Mouse (Mus musculus): Measurements from ENCODE around the gene Gm9040. TPM values are rescaled to one million over a fixed set of nuclear protein-coding genes. Genes with fewer than 3 reads are reported as not detected.
"Not testable (repeated sequence)": the region's sequence is repeated elsewhere in the genome, so short reads cannot be mapped to it uniquely, and the experiment has no call there.

Gm9040 gene
- not detected in 2 replicates for polyA plus RNA-seq (2012; ENCODE audit: insufficient read depth, insufficient read length, low replicate concordance, missing spikeins)

GRCm38 (mm10) chr10:118326869-118327268 is at the start of gene Gm9040:
Gene Gm9040 (minus strand): TSS chr10:118326969.
- not testable (repeated sequence) for H3K27ac ChIP-seq (ENCODE audit: insufficient read depth, low read depth, low read length); H3K4me1 ChIP-seq (ENCODE audit: control insufficient read depth, insufficient read depth, low read length); H3K4me3 ChIP-seq (ENCODE audit: insufficient read depth, low read depth, low read length)
- no CpG with 5 or more reads among the region's 11 CpGs for WGBS

- no peak for TF ChIP-seq POLR2A (IDR thresholded peaks at IDR 0.05; ENCODE audit: insufficient read depth, low read depth, low read length)
- TF ChIP-seq CTCF (IDR thresholded peaks at IDR 0.05; ENCODE audit: insufficient read depth, low read depth, low read length): no peak
- Histone ChIP-seq H3K4me1 (ENCODE audit: control insufficient read depth, insufficient read depth, low read length) (no peaks in the 10 kb centered on the region), H3K27ac (ENCODE audit: insufficient read depth, low read depth, low read length) (no peak overlapping the region), H3K4me3 (ENCODE audit: insufficient read depth, low read depth, low read length) (no peak overlapping the region)
- WGBS: 1% methylated on average over 10 of the region's 10 CpGs
Measured at GRCm38 (mm10) chr10:118370443-118370842, 43.7 kb upstream of the Gm9040 start.

GRCm38 (mm10) chr10:118369518-118369917 is 42.7 kb upstream of the Gm9040 start:
- H3K4me1 ChIP-seq (ENCODE audit: control insufficient read depth, insufficient read depth, low read length): no peaks in the 10 kb centered on the region
- TF ChIP-seq POLR2A (IDR thresholded peaks at IDR 0.05; ENCODE audit: insufficient read depth, low read depth, low read length): no peak
- no peak for TF ChIP-seq CTCF (IDR thresholded peaks at IDR 0.05; ENCODE audit: insufficient read depth, low read depth, low read length)
- WGBS: 94% methylated on average over 9 of the region's 9 CpGs
- H3K4me3 ChIP-seq (ENCODE audit: insufficient read depth, low read depth, low read length): no peak overlapping the region
- H3K27ac ChIP-seq (ENCODE audit: insufficient read depth, low read depth, low read length): no peak overlapping the region

- not testable (repeated sequence) for H3K27ac ChIP-seq (ENCODE audit: insufficient read depth, low read depth, low read length); H3K4me1 ChIP-seq (ENCODE audit: control insufficient read depth, insufficient read depth, low read length); H3K4me3 ChIP-seq (ENCODE audit: insufficient read depth, low read depth, low read length)
- WGBS: 90% methylated on average over 1 of the region's 11 CpGs
Measured at GRCm38 (mm10) chr10:118354005-118354404, 27.2 kb upstream of the Gm9040 start, which contains the start of gene Gm9049. Gene Gm9049 (minus strand): TSS chr10:118354105.

GRCm38 (mm10) chr10:118348579-118348978 is 21.8 kb upstream of the Gm9040 start, which contains the start of gene Gm9048:
Gene Gm9048 (minus strand): TSS chr10:118348679.
- WGBS: 89% methylated on average over 1 of the region's 14 CpGs
- not testable (repeated sequence) for H3K4me1 ChIP-seq (ENCODE audit: control insufficient read depth, insufficient read depth, low read length); H3K27ac ChIP-seq (ENCODE audit: insufficient read depth, low read depth, low read length); H3K4me3 ChIP-seq (ENCODE audit: insufficient read depth, low read depth, low read length)

- not testable (repeated sequence) for H3K27ac ChIP-seq (ENCODE audit: insufficient read depth, low read depth, low read length); H3K4me1 ChIP-seq (ENCODE audit: control insufficient read depth, insufficient read depth, low read length); H3K4me3 ChIP-seq (ENCODE audit: insufficient read depth, low read depth, low read length)
- no CpG with 5 or more reads among the region's 14 CpGs for WGBS
Measured at GRCm38 (mm10) chr10:118343155-118343554, 16.4 kb upstream of the Gm9040 start, which contains the start of gene Gm9046. Gene Gm9046 (minus strand): TSS chr10:118343255.

- H3K4me3 ChIP-seq (ENCODE audit: insufficient read depth, low read depth, low read length); H3K4me1 ChIP-seq (ENCODE audit: control insufficient read depth, insufficient read depth, low read length); H3K27ac ChIP-seq (ENCODE audit: insufficient read depth, low read depth, low read length): not testable (repeated sequence)
- WGBS: no CpG with 5 or more reads among the region's 14 CpGs
Measured at GRCm38 (mm10) chr10:118337731-118338130, 11.0 kb upstream of the Gm9040 start, which contains the start of gene Gm9045. Gene Gm9045 (minus strand): TSS chr10:118337831.

GRCm38 (mm10) chr10:118332308-118332707 is 5.5 kb upstream of the Gm9040 start, which contains the start of gene Gm9044:
Gene Gm9044 (minus strand): TSS chr10:118332408.
- H3K4me3 ChIP-seq (ENCODE audit: insufficient read depth, low read depth, low read length); H3K4me1 ChIP-seq (ENCODE audit: control insufficient read depth, insufficient read depth, low read length); H3K27ac ChIP-seq (ENCODE audit: insufficient read depth, low read depth, low read length): not testable (repeated sequence)
- no CpG with 5 or more reads among the region's 14 CpGs for WGBS

- no peak overlapping the region for H3K27ac ChIP-seq (ENCODE audit: insufficient read depth, low read depth, low read length)
- WGBS: 80% methylated on average over 8 of the region's 8 CpGs
- no peak overlapping the region for H3K4me3 ChIP-seq (ENCODE audit: insufficient read depth, low read depth, low read length)
- TF ChIP-seq CTCF (IDR thresholded peaks at IDR 0.05; ENCODE audit: insufficient read depth, low read depth, low read length) (no peak), POLR2A (IDR thresholded peaks at IDR 0.05; ENCODE audit: insufficient read depth, low read depth, low read length) (no peak)
- H3K4me1 ChIP-seq (ENCODE audit: control insufficient read depth, insufficient read depth, low read length): no peaks in the 10 kb centered on the region
Measured at GRCm38 (mm10) chr10:118319024-118319423, 7.7 kb downstream of the Gm9040 start.

- not testable (repeated sequence) for H3K27ac ChIP-seq (ENCODE audit: insufficient read depth, low read depth, low read length); H3K4me3 ChIP-seq (ENCODE audit: insufficient read depth, low read depth, low read length); H3K4me1 ChIP-seq (ENCODE audit: control insufficient read depth, insufficient read depth, low read length)
- 52% methylated on average over 2 of the region's 2 CpGs for WGBS
Measured at GRCm38 (mm10) chr10:118302133-118302532, 24.6 kb downstream of the Gm9040 start.

- no peak within 1 kb of the TSS for H3K4me3 ChIP-seq (ENCODE audit: insufficient read depth, low read depth, low read length)
- H3K27ac ChIP-seq (ENCODE audit: insufficient read depth, low read depth, low read length): no peak within 1 kb of the TSS
- H3K4me1 ChIP-seq (ENCODE audit: control insufficient read depth, insufficient read depth, low read length): no peaks in the 10 kb centered on the region
- 97% methylated on average over 6 of the region's 6 CpGs for WGBS
- TF ChIP-seq POLR2A (IDR thresholded peaks at IDR 0.05; ENCODE audit: insufficient read depth, low read depth, low read length) (no peak), CTCF (IDR thresholded peaks at IDR 0.05; ENCODE audit: insufficient read depth, low read depth, low read length) (no peak)
Measured at GRCm38 (mm10) chr10:118294938-118295337, 31.8 kb downstream of the Gm9040 start, which contains the start of gene Iltifb. Gene Iltifb (minus strand): TSS chr10:118295038.

- WGBS: 92% methylated on average over 3 of the region's 5 CpGs
- H3K4me3 ChIP-seq (ENCODE audit: insufficient read depth, low read depth, low read length); H3K27ac ChIP-seq (ENCODE audit: insufficient read depth, low read depth, low read length); H3K4me1 ChIP-seq (ENCODE audit: control insufficient read depth, insufficient read depth, low read length): not testable (repeated sequence)
Measured at GRCm38 (mm10) chr10:118283016-118283415, 43.8 kb downstream of the Gm9040 start.

GRCm38 (mm10) chr10:118282565-118282964 is 44.2 kb downstream of the Gm9040 start:
- H3K27ac ChIP-seq (ENCODE audit: insufficient read depth, low read depth, low read length); H3K4me3 ChIP-seq (ENCODE audit: insufficient read depth, low read depth, low read length); H3K4me1 ChIP-seq (ENCODE audit: control insufficient read depth, insufficient read depth, low read length): not testable (repeated sequence)
- WGBS: 86% methylated on average over 7 of the region's 7 CpGs

- no CpG with 5 or more reads among the region's 4 CpGs for WGBS
- H3K4me1 ChIP-seq (ENCODE audit: control insufficient read depth, insufficient read depth, low read length); H3K27ac ChIP-seq (ENCODE audit: insufficient read depth, low read depth, low read length); H3K4me3 ChIP-seq (ENCODE audit: insufficient read depth, low read depth, low read length): not testable (repeated sequence)
Measured at GRCm38 (mm10) chr10:118278069-118278468, 48.7 kb downstream of the Gm9040 start.
